Mouse (Mus musculus) T-helper 17 cell (primary cell): ENCODE measurements at regions not wholly inside any gene's neighbourhood (a gene's known extent, or its start where the extent isn't known, plus 50 kb on each side); places are given as distances from the start of the nearest gene placed in this dataset.

Source experiments
- in situ Hi-C, 2 experiments: fragments of 300-600 bp; cut with MboI, MseI; formaldehyde crosslinking; loops; 1 replicate in 1 of 2; 2 replicates in 1 of 2; pipeline ENCODE4 v1.15.1; 2025; ENCODE audit warnings: high pct_unique_total_duplicates in 2 of 2

DNA sequence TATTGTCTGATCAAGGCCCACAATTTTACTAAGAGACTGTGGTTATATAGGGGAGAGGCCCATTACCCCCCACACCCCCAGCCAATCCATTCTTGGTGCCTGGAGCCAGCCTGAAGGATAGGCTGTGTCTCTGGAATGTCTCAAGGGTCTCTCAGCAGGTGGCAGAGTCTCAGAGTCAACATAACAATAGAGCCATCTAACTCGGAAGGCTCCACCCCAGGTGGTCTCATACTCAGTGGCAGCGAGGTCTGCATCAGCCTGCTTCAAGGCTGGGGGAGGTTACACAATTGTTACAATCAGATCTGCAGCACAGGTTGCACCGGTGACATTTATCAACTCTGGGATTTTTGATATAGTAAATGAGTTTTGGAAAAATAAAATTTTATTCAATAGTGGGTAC, 2513.1 kb upstream of the Gm12353 start:
- in situ Hi-C loops: no loop called here

DNA sequence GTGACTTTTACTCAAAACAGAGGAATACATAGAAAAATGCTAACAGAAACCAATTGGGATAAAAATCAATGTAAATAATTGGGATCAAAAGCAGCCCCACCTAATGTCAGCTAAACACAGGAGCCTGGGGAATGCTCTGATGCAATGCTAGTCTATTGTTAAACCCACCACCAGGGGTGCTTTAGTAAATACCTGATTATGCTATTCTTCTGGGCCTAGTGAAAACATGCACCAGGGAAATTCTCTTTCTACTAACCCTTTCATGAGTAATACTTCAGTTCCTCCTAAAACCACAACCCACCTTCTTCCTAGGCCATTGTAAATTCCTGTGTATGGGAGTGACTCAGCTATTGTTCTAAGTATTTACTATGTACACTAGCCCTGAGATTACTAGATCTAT, 2497.3 kb upstream of the Gm12353 start:
- in situ Hi-C loops: loop anchor here in 1 of 2 experiments (5.0 kb wide), 1 partner anchor 234 kb away; no protein-coding TSS in a partner anchor
